Mouse (Mus musculus) heart, postnatal 0 days (tissue): ENCODE measurements around the gene Gm49601.

Experiments
- CTCF ChIP-seq: IDR thresholded peaks from 2 replicates; pipeline ENCODE4 v1.5.1; 2016; ENCODE audit warnings: antibody characterized with exemption, control low read depth, low read depth
- EP300 ChIP-seq: IDR thresholded peaks from 2 replicates; pipeline ENCODE4 v1.6.1; 2016; ENCODE audit warnings: antibody characterized with exemption, low read depth

- no peak for TF ChIP-seq CTCF
- no peak for TF ChIP-seq EP300
Observed at GRCm38 (mm10) chr16:18625791-18626311, 376 bp downstream of the Gm49601 start.
